Mouse (Mus musculus): ENCODE results near the gene Itga8.

GRCm38 (mm10) chr2:12146612-12147011 is 155.1 kb downstream of the Itga8 start:
- TF ChIP-seq TAL1 (conservative IDR thresholded peaks at IDR 0.05; ENCODE audit: low read depth, low read length) (no peak), GATA1 (IDR thresholded peaks at IDR 0.05; ENCODE audit: borderline replicate concordance, low read length) (no peak)

Data from G1E (cell line).